Mouse (Mus musculus): ENCODE results near the gene Supt5.

The Supt5 gene

DNA sequence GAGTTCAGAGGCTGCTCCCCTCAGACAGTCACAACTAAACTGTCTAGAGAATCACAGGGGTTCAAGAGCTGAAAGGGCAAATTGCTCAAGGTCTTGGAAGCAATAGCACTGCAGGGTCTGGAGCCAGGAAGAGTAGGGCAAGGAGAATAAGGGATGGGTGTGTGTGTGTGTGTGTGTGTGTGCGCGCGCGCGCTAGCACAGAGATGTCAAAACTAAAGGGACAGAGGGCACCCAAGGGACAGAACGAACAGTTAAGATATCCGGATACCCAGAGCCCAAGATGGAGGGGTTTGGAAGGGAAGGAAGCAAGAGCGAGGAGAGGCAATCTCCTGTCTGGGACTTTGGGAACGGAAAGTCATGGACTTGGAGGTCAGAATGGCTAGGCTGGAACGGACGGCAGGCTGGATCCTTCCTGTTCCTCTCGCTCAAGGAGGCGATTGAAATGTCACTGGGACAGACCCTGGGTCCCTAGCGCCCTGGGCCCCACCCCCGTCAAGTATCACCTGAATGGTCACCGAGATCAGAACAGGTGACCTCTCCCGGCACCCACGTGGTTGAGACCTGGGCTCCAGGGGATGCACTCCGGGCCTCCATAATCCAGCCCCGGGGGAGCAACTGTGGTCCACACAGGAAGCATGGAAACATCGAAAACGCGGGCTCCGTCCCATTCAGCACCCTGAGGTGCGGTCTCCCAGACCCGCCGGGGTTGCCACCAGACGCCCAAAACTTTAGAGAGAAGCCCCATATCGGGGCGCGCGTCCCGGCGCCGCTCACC, 27.2 kb downstream of the Supt5 start:
- ChIA-PET CTCF (interaction anchor here in 2 of 4 experiments (0.6 to 0.8 kb wide), 3 partner anchors 23 to 485 kb away, joined by 3 to 10 read pairs (median 5); no protein-coding TSS in a partner anchor), POLR2A (interaction anchor here in 2 of 4 experiments (1.0 to 5.3 kb wide), 5 partner anchors 26 to 64 kb away, joined by 3 to 36 read pairs (median 5); partner anchors contain the start of genes Rps16 (in 1 of the 2) and Supt5 (in 1 of the 2))

GRCm38 (mm10) chr7:28309737-28310136, 28.8 kb downstream of the Supt5 start:
- ChIA-PET CTCF (no interaction called here), POLR2A (interaction anchor here in 2 of 4 experiments (0.5 to 2.2 kb wide), 9 partner anchors 8 to 127 kb away, joined by 3 to 11 read pairs (median 3); partner anchors contain the start of genes Dll3 (in 1 of the 2), Gmfg (in 1 of the 2) and Rps16 (in 1 of the 2))

- CTCF ChIA-PET: no interaction called here
Observed at GRCm38 (mm10) chr7:28306216-28306615, 32.3 kb downstream of the Supt5 start.

DNA sequence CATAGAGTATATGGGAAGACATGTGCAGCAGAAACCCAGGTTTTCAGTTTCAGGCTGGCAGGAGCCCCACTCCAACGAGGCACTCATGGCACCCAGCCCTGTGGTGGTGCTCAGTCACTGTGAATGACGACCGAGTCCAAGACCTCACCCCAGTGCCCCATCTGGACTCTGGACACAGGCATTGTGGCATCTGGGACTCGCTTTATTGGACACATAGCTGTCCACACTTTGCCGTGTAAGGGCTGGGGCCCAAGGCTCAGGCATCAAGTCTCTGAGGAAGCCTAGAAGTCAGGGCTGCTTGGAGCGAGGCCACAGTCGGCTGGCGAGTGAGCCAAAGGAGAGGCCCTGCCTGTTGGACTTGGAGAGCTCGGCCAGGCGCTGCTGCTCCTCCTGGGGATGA, 32.9 kb downstream of the Supt5 start:
- ChIA-PET CTCF (interaction anchor here in 1 of 4 experiments (0.9 kb wide), 1 partner anchor 18 kb away, joined by 3 read pairs; no protein-coding TSS in a partner anchor), POLR2A (interaction anchor here in 2 of 4 experiments (0.5 to 1.7 kb wide), 6 partner anchors 9 to 45 kb away, joined by 3 to 5 read pairs (median 3); partner anchors contain the start of genes Rps16 (in 1 of the 2) and Supt5 (in 1 of the 2))

More at GRCm38 (mm10) chr7:28306216-28306615, 32.3 kb downstream of the Supt5 start:
- POLR2A ChIA-PET: interaction anchor here in 2 of 4 experiments (0.5 to 1.7 kb wide), 5 partner anchors 10 to 44 kb away, joined by 3 to 5 read pairs (median 3); partner anchors contain the start of gene Rps16 (in 1 of the 2)

- ChIA-PET POLR2A (interaction anchor here in 3 of 4 experiments (0.6 to 5.1 kb wide), 39 partner anchors 9 to 944 kb away, joined by 3 to 29 read pairs (median 4); partner anchors contain the start of genes Rps16 (in 3 of the 3), Supt5 (in 3 of the 3), Eid2 (in 2 of the 3) and Med29 (in 2 of the 3)), CTCF (interaction anchor here in 3 of 4 experiments (0.6 to 3.4 kb wide), 16 partner anchors 11 to 409 kb away, joined by 3 to 17 read pairs (median 3); partner anchors contain the start of genes Selenov (in 2 of the 3), Eid2 (in 1 of the 3) and Supt5 (in 1 of the 3))
Observed at GRCm38 (mm10) chr7:28301616-28302433, 36.7 kb downstream of the Supt5 start, which contains the start of gene Dll3. Gene Dll3 (minus strand): TSS chr7:28302238.

DNA sequence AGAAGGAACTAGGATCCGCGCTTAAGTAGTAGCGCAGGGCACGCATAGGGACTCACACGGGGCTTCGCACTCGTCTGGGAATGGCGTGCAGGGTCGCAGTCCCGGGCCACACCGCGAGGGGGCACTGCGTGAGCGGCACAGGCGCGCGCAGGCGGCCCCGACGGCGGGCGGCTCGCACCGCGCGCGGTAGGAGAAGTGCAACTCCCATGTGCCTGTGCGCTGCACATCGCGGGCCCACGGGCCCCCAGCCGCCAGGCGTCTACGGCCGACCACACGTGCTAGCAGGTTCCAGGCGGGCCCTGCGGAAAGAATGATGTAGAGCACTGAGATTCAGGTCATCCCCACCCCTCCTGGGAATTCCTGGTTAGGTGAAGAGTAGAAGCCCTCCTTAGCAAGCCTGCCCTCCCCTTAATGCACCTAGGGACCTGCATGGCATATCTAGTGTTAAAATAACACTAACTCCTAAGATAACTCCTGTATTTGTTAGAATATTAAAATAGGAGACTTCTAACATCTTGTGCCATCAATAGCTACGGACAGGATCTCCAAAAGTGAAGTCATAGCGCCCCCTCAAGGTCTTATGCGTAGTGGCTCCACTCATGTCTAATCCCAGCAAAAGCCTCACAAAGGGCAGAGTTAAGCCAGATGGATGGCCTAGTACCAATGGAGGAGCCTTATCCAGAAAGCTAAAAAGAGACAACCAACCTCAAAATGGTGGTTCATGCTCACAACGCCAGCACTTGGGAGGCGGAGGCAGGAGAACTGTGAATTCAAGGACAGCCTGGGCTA, 39.5 kb downstream of the Supt5 start:
- ChIA-PET CTCF (interaction anchor here (0.5 to 1.9 kb wide), 39 partner anchors 8 to 791 kb away, joined by 3 to 14 read pairs (median 3); partner anchors contain the start of genes Selenov (in 2 of the 4), Supt5 (in 2 of the 4), Dyrk1b (in 1 of the 4) and Eid2 (in 1 of the 4)), POLR2A (interaction anchor here in 3 of 4 experiments (0.6 to 3.8 kb wide), 21 partner anchors 8 to 316 kb away, joined by 3 to 29 read pairs (median 3); partner anchors contain the start of genes Selenov (in 3 of the 3), Rps16 (in 2 of the 3), Supt5 (in 2 of the 3) and Dyrk1b (in 1 of the 3))

GRCm38 (mm10) chr7:28294481-28294880, 44.1 kb downstream of the Supt5 start:
- CTCF ChIA-PET: interaction anchor here in 1 of 4 experiments (0.7 kb wide), 1 partner anchor 353 kb away, joined by 5 read pairs; no protein-coding TSS in a partner anchor
- POLR2A ChIA-PET: interaction anchor here in 2 of 4 experiments (0.7 to 1.6 kb wide), 4 partner anchors 28 to 56 kb away, joined by 3 to 7 read pairs (median 4); partner anchors contain the start of genes Rps16 (in 2 of the 2) and Supt5 (in 1 of the 2)

- POLR2A ChIA-PET: interaction anchor here (0.6 to 3.9 kb wide), 53 partner anchors 8 to 1901 kb away, joined by 3 to 22 read pairs (median 5); partner anchors contain the start of genes Eid2 (in 3 of the 4), Med29 (in 3 of the 4), Rps16 (in 3 of the 4) and Dll3 (in 2 of the 4)
- CTCF ChIA-PET: interaction anchor here in 3 of 4 experiments (0.5 to 2.9 kb wide), 33 partner anchors 8 to 516 kb away, joined by 3 to 17 read pairs (median 4); partner anchors contain the start of genes Dll3 (in 2 of the 3), Eid2b (in 1 of the 3), Gmfg (in 1 of the 3) and Med29 (in 1 of the 3)
Observed at GRCm38 (mm10) chr7:28290638-28291590, 47.6 kb downstream of the Supt5 start, which contains the start of gene Selenov. Gene Selenov (minus strand): TSS chr7:28291186.

DNA sequence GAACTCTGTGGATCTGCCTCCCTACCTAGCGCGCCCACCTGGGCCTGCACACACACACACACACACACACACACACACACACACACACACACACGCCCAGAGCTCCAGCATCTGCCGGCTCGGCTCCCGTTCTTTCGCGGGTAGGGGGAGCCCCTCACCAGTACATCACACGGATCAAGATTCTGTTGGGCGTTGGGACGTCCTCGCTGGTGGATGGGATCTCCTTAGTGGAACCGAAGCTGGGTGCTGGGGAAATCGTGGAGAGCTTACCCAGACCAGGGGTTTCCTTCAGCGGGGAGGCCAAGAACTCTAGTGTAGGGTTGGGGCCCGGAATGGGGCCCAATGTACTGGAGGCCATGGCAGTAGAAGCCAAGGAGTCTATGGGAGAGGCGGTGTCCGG, 48.4 kb downstream of the Supt5 start:
- CTCF ChIA-PET: interaction anchor here in 3 of 4 experiments (0.9 to 2.9 kb wide), 16 partner anchors 9 to 506 kb away, joined by 3 to 17 read pairs (median 7); partner anchors contain the start of genes Dll3 (in 2 of the 3), Eid2b (in 1 of the 3), Gmfg (in 1 of the 3) and Med29 (in 1 of the 3)
- POLR2A ChIA-PET: interaction anchor here in 3 of 4 experiments (0.6 to 3.9 kb wide), 41 partner anchors 8 to 1902 kb away, joined by 3 to 22 read pairs (median 5); partner anchors contain the start of genes Med29 (in 3 of the 3), Dll3 (in 2 of the 3), Eid2b (in 2 of the 3) and Paf1 (in 2 of the 3)

- CTCF ChIA-PET: interaction anchor here in 2 of 4 experiments (0.6 to 1.1 kb wide), 2 partner anchors 10 to 98 kb away, joined by 3 read pairs; partner anchors contain the start of gene Selenov (in 1 of the 2)
- POLR2A ChIA-PET: interaction anchor here in 2 of 4 experiments (0.7 to 1.6 kb wide), 4 partner anchors 9 to 673 kb away, joined by 3 to 5 read pairs (median 4); partner anchors contain the start of gene Selenov (in 1 of the 2)
Observed at GRCm38 (mm10) chr7:28280630-28281029, 57.9 kb downstream of the Supt5 start.

GRCm38 (mm10) chr7:28278279-28278652, 60.3 kb downstream of the Supt5 start:
- ChIA-PET POLR2A (interaction anchor here in 2 of 4 experiments (0.6 to 3.1 kb wide), 9 partner anchors 8 to 106 kb away, joined by 3 to 11 read pairs (median 3); partner anchors contain the start of genes Selenov (in 2 of the 2), Dll3 (in 1 of the 2) and Supt5 (in 1 of the 2)), CTCF (interaction anchor here in 3 of 4 experiments (0.5 to 4.1 kb wide), 9 partner anchors 9 to 635 kb away, joined by 3 to 17 read pairs (median 3); partner anchors contain the start of genes Eid2 (in 1 of the 3), Gmfg (in 1 of the 3) and Selenov (in 1 of the 3))

- POLR2A ChIA-PET: interaction anchor here in 2 of 4 experiments (0.6 to 3.6 kb wide), 15 partner anchors 9 to 115 kb away, joined by 3 to 13 read pairs (median 3); partner anchors contain the start of genes Selenov (in 2 of the 2), Dll3 (in 1 of the 2), Eid2 (in 1 of the 2) and Fbl (in 1 of the 2)
- CTCF ChIA-PET: interaction anchor here in 3 of 4 experiments (0.5 to 4.1 kb wide), 12 partner anchors 8 to 634 kb away, joined by 3 to 17 read pairs (median 3); partner anchors contain the start of genes Dll3 (in 1 of the 3), Eid2 (in 1 of the 3), Gmfg (in 1 of the 3) and Med29 (in 1 of the 3)
Observed at GRCm38 (mm10) chr7:28277615-28278278, 60.8 kb downstream of the Supt5 start, which contains the start of gene Eid2b. Gene Eid2b (plus strand): TSS chr7:28277739.

GRCm38 (mm10) chr7:28277237-28277614, 61.3 kb downstream of the Supt5 start:
- CTCF ChIA-PET: interaction anchor here in 3 of 4 experiments (0.6 to 4.1 kb wide), 11 partner anchors 8 to 160 kb away, joined by 3 to 17 read pairs (median 3); partner anchors contain the start of genes Dll3 (in 1 of the 3), Eid2 (in 1 of the 3), Gmfg (in 1 of the 3) and Med29 (in 1 of the 3)
- POLR2A ChIA-PET: interaction anchor here in 2 of 4 experiments (0.6 to 3.6 kb wide), 18 partner anchors 9 to 115 kb away, joined by 3 to 22 read pairs (median 3); partner anchors contain the start of genes Med29 (in 2 of the 2), Paf1 (in 2 of the 2), Selenov (in 2 of the 2) and Dll3 (in 1 of the 2)
